Mouse (Mus musculus) ovary, postnatal 36 days (tissue): Measurements from ENCODE around the gene Ascc2.
"Not testable (repeated sequence)": the region's sequence is repeated elsewhere in the genome, so short reads cannot be mapped to it uniquely, and the experiment has no call there.

Experiments used
- DNase-seq: peaks from one replicate; pipeline ENCODE4 v3.0.0; 2022; ENCODE audit warnings: low spot score, mixed read lengths

The Ascc2 gene

GRCm38 (mm10) chr11:4633420-4633819, 4.1 kb upstream of the Ascc2 start:
- no peak for DNase-seq

DNA sequence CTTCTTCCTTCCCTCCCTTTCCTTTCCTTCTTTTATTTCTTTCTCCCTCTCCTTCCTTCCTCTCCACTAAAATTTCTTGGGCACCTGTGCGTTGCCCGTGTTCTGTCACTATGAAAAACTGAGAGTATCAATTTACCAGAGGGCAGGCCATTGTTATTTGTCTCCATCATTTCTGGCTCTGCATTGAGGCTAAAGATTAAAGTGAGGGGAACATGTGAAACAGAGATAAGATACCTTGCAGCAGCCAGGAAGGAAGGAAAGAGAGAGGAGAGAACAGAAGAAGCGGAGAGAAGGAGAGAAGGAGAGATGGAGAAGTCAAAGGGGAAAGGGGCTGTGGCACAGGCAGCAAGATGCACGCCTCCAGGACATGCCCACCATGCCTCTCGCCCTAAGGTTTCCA, 3.2 kb upstream of the Ascc2 start:
- DNase-seq = no peak

DNA sequence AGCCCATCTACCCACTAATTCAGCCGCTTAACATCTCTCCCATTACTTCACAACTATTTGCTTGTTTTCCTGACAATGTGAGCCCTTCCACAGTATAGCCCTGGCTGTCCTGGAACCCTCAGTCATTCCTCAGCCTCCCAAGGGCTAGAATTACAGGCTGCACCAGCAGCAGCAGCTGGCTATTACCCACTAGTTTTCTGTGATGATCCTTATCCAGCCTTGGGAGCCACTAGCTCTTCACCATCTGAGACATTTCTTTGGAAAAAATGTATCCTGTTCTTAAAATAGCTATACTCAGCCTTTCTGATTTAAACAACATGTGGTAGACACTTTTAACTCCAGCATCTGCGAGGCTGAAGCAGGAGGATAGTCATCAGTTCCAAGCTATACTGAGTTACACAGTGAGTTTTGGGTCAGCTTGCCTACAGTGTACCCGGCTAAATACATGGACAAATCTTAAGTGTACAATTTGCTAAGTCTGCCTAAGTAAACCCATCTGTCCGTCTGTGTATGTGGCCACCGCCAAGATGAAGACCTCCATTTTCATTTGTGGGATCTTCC, 685 bp upstream of the Ascc2 start:
- DNase-seq = no peak

GRCm38 (mm10) chr11:4638261-4638660, 714 bp downstream of the Ascc2 start:
- DNase-seq = no peak

DNA sequence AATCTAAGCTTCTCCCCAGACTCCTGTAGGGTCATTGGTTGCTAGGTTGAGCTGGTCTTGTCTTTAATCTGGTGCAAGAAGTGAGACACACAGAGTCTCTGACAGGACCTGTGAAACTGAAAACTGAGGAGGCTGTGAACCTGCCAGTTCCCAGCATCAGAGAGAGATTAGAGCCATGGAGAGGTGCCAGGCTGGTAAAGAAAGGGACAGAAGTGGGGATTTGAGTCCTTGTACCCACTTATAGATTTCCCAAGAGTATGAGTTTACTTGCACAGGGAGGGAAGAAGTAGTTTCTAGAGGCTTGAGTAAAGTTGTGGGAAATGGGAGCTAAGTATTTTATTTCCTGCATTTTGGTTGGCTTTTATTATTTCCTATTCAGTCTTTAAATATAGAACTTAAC, 3.6 kb downstream of the Ascc2 start:
- DNase-seq = no peak

GRCm38 (mm10) chr11:4643722-4644121, 6.2 kb downstream of the Ascc2 start:
- DNase-seq = no peak

- not testable (repeated sequence) for DNase-seq
Measured at GRCm38 (mm10) chr11:4645180-4645579, 7.6 kb downstream of the Ascc2 start.

- no peak for DNase-seq
Measured at GRCm38 (mm10) chr11:4646409-4646808, 8.9 kb downstream of the Ascc2 start.

DNA sequence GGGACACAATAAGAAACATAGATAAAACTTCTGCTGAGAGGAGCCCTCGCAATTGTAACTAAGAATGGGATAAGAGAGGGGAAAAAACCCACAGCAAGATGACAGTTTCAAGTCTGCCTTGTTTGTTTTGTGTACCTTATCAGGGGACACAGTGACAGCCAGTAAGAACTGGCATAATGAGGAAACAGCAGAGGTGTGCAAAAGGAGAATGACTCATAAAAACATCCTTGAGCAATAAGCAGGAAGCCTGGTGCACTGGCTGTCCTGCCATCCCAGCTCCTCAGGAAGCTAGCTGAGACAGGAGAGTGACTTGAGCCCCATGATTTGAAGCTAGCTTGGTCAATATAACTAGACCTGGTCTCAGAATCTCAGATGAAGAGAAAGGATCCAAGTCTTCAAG, 22.3 kb downstream of the Ascc2 start:
- DNase-seq = no peak

DNA sequence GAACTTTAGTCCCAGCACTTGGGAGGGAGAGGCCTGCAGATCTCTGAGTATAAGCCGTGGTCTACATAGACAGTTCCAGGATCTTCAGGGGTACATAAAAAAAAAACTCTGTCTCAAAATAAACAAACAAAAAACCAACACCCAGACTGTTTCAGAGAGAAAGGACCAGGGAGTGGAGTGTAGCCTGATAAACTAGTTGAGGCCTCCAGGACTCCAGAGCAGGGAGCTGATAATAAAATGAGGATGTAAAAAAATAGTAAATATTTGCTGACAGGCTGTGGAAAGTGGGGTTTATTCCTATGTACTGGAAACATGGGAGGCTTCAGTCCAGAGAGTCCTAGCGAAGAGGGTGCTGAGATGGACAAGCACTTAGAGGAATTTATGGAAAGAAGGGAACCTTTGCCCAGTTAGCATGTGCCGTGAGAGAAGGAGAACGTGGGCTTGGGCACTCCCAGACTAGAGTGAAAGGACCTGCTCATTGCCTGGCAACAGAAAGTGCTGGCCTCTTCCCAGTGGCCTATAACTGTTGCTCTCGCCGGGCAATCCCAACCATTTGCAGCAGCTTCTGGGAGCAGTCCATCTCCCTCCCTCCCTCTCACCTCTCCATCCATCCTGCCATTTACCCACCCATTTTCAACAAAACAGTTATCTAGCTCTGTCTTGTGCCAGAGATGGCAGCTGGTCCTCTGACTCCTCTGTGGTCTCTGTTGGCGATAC, 22.9 kb downstream of the Ascc2 start:
- DNase-seq = no peak

- no peak for DNase-seq
Measured at GRCm38 (mm10) chr11:4661324-4661723, 23.8 kb downstream of the Ascc2 start.

- no peak for DNase-seq
Measured at GRCm38 (mm10) chr11:4661871-4662495, 24.4 kb downstream of the Ascc2 start.

DNA sequence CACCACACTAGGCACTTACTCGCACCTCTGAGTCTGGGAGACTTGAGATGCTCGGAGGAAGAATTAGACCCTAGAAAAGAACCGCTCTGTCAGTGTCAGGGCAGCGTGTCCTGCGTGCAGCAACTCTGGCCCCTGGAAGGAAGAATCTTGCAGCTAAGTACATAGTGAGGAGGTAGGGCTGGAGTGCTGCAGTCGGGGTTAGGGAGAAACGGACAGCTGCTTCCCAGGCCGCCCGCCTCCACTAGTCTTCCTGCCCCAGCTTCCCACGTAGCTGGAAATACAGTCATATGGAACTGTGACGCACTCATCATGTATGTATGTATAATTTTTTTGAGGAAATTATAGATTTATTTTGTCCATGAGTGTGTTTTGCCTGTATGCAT, 24.9 kb downstream of the Ascc2 start:
- DNase-seq = no peak

DNA sequence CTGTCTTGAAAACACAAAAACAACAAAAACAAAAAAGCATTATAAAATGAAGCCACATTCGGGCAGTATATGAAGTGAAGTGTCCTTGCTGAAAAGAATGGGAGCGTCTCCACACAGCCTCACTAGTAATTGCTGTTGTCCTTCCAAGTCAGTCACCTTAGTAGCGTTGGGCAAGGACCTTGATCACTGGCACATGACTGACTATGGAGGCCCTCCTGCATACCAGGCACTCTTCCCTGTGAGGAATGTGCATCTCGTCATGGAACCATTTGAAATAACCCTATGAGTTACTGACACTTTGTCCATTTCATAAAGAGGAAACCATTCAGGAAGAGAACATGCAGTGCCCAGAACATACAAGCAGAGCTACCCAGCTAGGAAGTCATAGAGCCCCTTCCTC, 34.2 kb downstream of the Ascc2 start:
- DNase-seq = no peak

- DNase-seq = no peak
Measured at GRCm38 (mm10) chr11:4674593-4674992, 37.0 kb downstream of the Ascc2 start.

DNA sequence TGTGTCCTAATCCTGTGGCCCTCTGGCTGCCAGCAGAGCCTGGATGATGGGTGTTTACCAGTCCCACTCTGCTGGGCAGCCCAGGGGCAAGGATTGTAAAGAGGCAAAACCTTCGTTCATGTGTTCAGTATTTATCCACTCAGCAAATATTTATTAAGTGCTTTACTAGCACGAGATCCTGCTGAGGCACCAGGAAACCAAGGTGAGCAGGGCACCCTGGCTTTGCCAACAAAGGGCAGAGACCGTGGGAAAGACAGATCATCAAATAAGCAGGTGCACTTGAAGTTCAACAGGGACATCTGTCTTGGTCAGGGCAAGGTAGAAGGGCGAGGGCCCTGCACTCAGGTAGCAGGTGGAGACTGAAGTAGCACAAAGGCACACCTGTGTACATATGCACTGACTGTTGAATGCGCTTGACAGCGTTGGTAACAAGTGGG, 37.6 kb downstream of the Ascc2 start:
- DNase-seq = no peak

- DNase-seq = no peak
Measured at GRCm38 (mm10) chr11:4675693-4676092, 38.1 kb downstream of the Ascc2 start.

- no peak for DNase-seq
Measured at GRCm38 (mm10) chr11:4677250-4677872, 39.8 kb downstream of the Ascc2 start.

DNA sequence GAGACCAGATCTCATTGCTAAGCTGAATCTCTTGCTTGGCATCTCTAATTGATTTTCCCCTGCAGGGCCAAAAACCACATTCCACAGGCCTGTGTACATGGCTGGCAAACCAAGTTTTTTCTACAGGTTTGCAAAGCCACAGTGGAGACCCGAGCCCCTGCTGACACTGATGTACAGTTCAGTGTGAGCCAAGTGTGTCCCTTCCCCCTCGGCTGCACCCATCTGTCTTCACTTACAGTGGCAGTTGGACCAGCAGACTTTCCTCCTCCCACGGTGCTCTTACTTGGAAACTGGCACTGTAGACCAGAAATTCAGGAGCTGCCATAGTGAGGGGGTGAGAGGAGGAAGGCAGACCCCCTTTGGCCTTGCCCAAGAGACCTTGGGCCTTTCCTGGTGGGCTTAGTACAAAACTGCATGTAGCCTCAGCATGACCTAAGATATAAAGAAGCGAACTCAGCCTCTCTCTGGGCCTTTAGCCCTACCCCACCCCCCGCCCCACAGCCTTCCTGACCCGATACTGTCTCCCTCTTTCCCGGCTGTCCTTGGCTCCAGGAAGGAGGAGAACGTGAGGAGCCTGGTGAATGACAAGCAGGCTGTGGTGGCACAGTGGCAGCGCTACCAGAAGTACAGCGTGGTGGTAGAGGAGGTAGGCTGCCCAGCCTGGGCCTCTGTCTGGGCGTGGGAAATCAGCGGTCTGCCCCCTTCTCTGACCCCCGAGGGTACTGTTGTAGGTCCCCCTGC, 41.3 kb downstream of the Ascc2 start:
- DNase-seq = no peak

DNA sequence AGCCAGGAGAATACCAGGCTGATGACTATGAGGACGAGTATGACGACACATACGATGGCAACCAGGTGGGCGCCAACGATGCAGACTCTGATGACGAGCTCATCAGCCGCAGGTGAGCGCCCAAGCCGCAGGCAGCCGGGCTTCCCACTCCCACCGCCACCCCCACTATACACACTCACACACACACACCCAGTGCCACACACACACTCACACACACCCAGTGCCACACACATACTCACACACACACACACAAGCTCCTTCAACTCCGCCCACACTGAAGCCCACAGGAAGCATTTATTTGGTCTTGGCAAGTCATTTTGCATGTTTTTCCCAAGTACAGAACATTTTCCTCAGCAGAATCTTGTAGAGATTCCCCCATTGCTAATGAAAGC, 41.9 kb downstream of the Ascc2 start:
- no peak for DNase-seq

- no peak for DNase-seq
Measured at GRCm38 (mm10) chr11:4680126-4680525, 42.6 kb downstream of the Ascc2 start.

GRCm38 (mm10) chr11:4683516-4683915, 46.0 kb downstream of the Ascc2 start:
- no peak for DNase-seq
